Mouse (Mus musculus) kidney, embryonic 14.5 days (tissue): ENCODE data around the gene Usp54. TPM values are rescaled to one million over a fixed set of nuclear protein-coding genes. Genes with fewer than 3 reads are reported as not detected.
A peak's percentile ranks its signal among the peaks of the same experiment; 100 is the strongest.

Source experiments
- ATAC-seq: fragments of 200-750 bp; cut with Nextera tagmentation; 2 replicates; pipeline ENCODE4 v1.8.0; 2017; ENCODE audit warnings: moderate number of reproducible peaks, mild to moderate bottlenecking, moderate TSS enrichment, moderate library complexity; ENCODE audit not compliant: low FRiP score, low TSS enrichment
- H3K27ac ChIP-seq: fragments of 300-500 bp; sonication (generic); 2 replicates; pipeline ENCODE4 v1.5.1; 2014; ENCODE audit warnings: low read depth, mild to moderate bottlenecking, low read length, moderate library complexity, mixed read lengths
- H3K27me3 ChIP-seq: fragments of 300-500 bp; sonication (generic); 2 replicates; pipeline ENCODE4 v1.6.1; 2014; ENCODE audit warnings: mild to moderate bottlenecking, low read length; ENCODE audit not compliant: control insufficient read depth, insufficient read depth
- H3K36me3 ChIP-seq: fragments of 300-500 bp; sonication (generic); 2 replicates; pipeline ENCODE4 v1.6.1; 2014; ENCODE audit warnings: low read length, mixed read lengths; ENCODE audit not compliant: control insufficient read depth, insufficient read depth
- H3K4me1 ChIP-seq: fragments of 300-500 bp; sonication (generic); 2 replicates; pipeline ENCODE4 v1.6.1; 2014; ENCODE audit warnings: low read length, mixed read lengths; ENCODE audit not compliant: control insufficient read depth, insufficient read depth
- H3K4me2 ChIP-seq: fragments of 300-500 bp; sonication (generic); replicated peaks from 2 replicates; pipeline ENCODE4 v1.6.1; 2014; ENCODE audit warnings: low read depth, mild to moderate bottlenecking, low read length
- H3K4me3 ChIP-seq: fragments of 300-500 bp; sonication (generic); 2 replicates; pipeline ENCODE4 v1.5.1; 2014; ENCODE audit warnings: mild to moderate bottlenecking, low read length
- H3K9ac ChIP-seq: fragments of 300-500 bp; sonication (generic); 2 replicates; pipeline ENCODE4 v1.6.1; 2014; ENCODE audit warnings: low read depth, mild to moderate bottlenecking, low read length, moderate library complexity
- H3K9me3 ChIP-seq: fragments of 300-500 bp; sonication (generic); 2 replicates; pipeline ENCODE4 v1.6.1; 2016; ENCODE audit warnings: low read length; ENCODE audit not compliant: control insufficient read depth
- WGBS: fragments of 180-500 bp; shearing (Covaris S2); extraction: QIAGEN DNeasy Blood & Tissue Kit; methylation state at CpG from one replicate; pipeline ENCODE4 v1.1.7; 2014; 5-methylcytosine and 5-hydroxymethylcytosine counted together
- polyA plus RNA-seq: library from polyadenylated mRNA; unstranded; fragments of >200 nt; fragmentation: Nextera tagmentation; extraction: Ambion mirVana; gene quantifications from 2 replicates; pipeline ENCODE4 v1.2.1, GENCODE M21; 2014

The Usp54 gene
- polyA plus RNA-seq: 4.8 and 10.3 TPM in 2 replicates

GRCm38 (mm10) chr14:20640644-20641437 is at the start of gene Usp54:
TSS of gene Usp54 (minus strand) at chr14:20641063.
- Histone ChIP-seq H3K4me3 (peak within 1 kb of the TSS; percentile 79), H3K9ac (peak within 1 kb of the TSS; percentile 97), H3K4me2 (peak within 1 kb of the TSS; percentile 69), H3K27ac (peak within 1 kb of the TSS; percentile 95), H3K36me3 (no peaks in the 10 kb centered on the region), H3K9me3 (no peaks in the 10 kb centered on the region), H3K4me1 (no peaks in the 10 kb centered on the region), H3K27me3 (no peaks in the 10 kb centered on the region)
- ATAC-seq: peak; percentile 95
- WGBS: under 1% methylated on average over 73 of the region's 73 CpGs

- 80% methylated on average over 2 of the region's 2 CpGs for WGBS
- Histone ChIP-seq H3K27me3 (no peaks in the 10 kb centered on the region), H3K4me1 (peaks cover 1% of the 10 kb centered on the region; the same call in 1 of the 2 replicates), H3K27ac (no peak overlapping the region), H3K36me3 (peaks cover 99% of the 10 kb centered on the region), H3K4me2 (no peak overlapping the region), H3K4me3 (no peak overlapping the region), H3K9ac (no peak overlapping the region), H3K9me3 (no peaks in the 10 kb centered on the region)
- ATAC-seq: no peak
Measured at GRCm38 (mm10) chr14:20689009-20689408, 48.1 kb upstream of the Usp54 start.

- WGBS: 97% methylated on average over 3 of the region's 3 CpGs
- Histone ChIP-seq H3K27me3 (no peaks in the 10 kb centered on the region), H3K4me3 (no peak overlapping the region), H3K9ac (no peak overlapping the region), H3K36me3 (peaks cover 99% of the 10 kb centered on the region), H3K4me2 (no peak overlapping the region), H3K9me3 (no peaks in the 10 kb centered on the region), H3K27ac (no peak overlapping the region), H3K4me1 (no peaks in the 10 kb centered on the region)
- ATAC-seq: no peak
Measured at GRCm38 (mm10) chr14:20686576-20686975, 45.7 kb upstream of the Usp54 start.

GRCm38 (mm10) chr14:20682498-20682897 is 41.6 kb upstream of the Usp54 start:
- H3K9ac ChIP-seq: no peak overlapping the region
- WGBS: 70% methylated on average over 3 of the region's 3 CpGs
- no peaks in the 10 kb centered on the region for H3K9me3 ChIP-seq
- H3K36me3 ChIP-seq: peaks cover 98% of the 10 kb centered on the region
- no peak overlapping the region for H3K4me2 ChIP-seq
- H3K4me1 ChIP-seq: no peaks in the 10 kb centered on the region
- H3K4me3 ChIP-seq: no peak overlapping the region
- no peaks in the 10 kb centered on the region for H3K27me3 ChIP-seq
- H3K27ac ChIP-seq: no peak overlapping the region
- ATAC-seq: no peak

GRCm38 (mm10) chr14:20681742-20682141 is 40.9 kb upstream of the Usp54 start:
- no peak overlapping the region for H3K4me2 ChIP-seq
- H3K4me1 ChIP-seq: no peaks in the 10 kb centered on the region
- H3K36me3 ChIP-seq: peaks cover 94% of the 10 kb centered on the region
- H3K27me3 ChIP-seq: no peaks in the 10 kb centered on the region
- H3K9ac ChIP-seq: no peak overlapping the region
- no peak overlapping the region for H3K4me3 ChIP-seq
- H3K27ac ChIP-seq: no peak overlapping the region
- WGBS: 93% methylated on average over 2 of the region's 2 CpGs
- no peak for ATAC-seq
- H3K9me3 ChIP-seq: no peaks in the 10 kb centered on the region

- 96% methylated on average over 4 of the region's 4 CpGs for WGBS
- Histone ChIP-seq H3K4me3 (no peak overlapping the region), H3K4me2 (no peak overlapping the region), H3K27ac (no peak overlapping the region), H3K9me3 (no peaks in the 10 kb centered on the region), H3K4me1 (peaks cover 8% of the 10 kb centered on the region; the same call in 1 of the 2 replicates), H3K9ac (no peak overlapping the region), H3K36me3 (peaks cover 67% of the 10 kb centered on the region), H3K27me3 (no peaks in the 10 kb centered on the region)
- no peak for ATAC-seq
Measured at GRCm38 (mm10) chr14:20677906-20678305, 37.0 kb upstream of the Usp54 start.

GRCm38 (mm10) chr14:20674064-20674833 is 33.4 kb upstream of the Usp54 start, which contains the start of gene Sec24c:
TSS of gene Sec24c (plus strand) at chr14:20674308.
- peak within 1 kb of the TSS; percentile 88 for H3K4me2 ChIP-seq

GRCm38 (mm10) chr14:20673735-20674063 is 32.8 kb upstream of the Usp54 start:
- WGBS: 12% methylated on average over 13 of the region's 13 CpGs
- no peaks in the 10 kb centered on the region for H3K9me3 ChIP-seq
- H3K36me3 ChIP-seq: peaks cover 26% of the 10 kb centered on the region
- peak; percentile 66 for ATAC-seq
- peak overlapping the region; percentile 97; the same call in 1 of the 2 replicates for H3K27ac ChIP-seq
- no peaks in the 10 kb centered on the region for H3K27me3 ChIP-seq
- H3K4me2 ChIP-seq: peak overlapping the region; percentile 62
- H3K9ac ChIP-seq: peak overlapping the region; percentile 86
- H3K4me3 ChIP-seq: peak overlapping the region; percentile 83
- peaks cover 8% of the 10 kb centered on the region; the same call in 1 of the 2 replicates for H3K4me1 ChIP-seq

More at GRCm38 (mm10) chr14:20674064-20674833, 33.4 kb upstream of the Usp54 start, which contains the start of gene Sec24c:
- peak within 1 kb of the TSS; percentile 97 for H3K27ac ChIP-seq
- 2% methylated on average over 43 of the region's 43 CpGs for WGBS
- H3K4me1 ChIP-seq: peaks cover 8% of the 10 kb centered on the region; the same call in 1 of the 2 replicates
- H3K36me3 ChIP-seq: peaks cover 30% of the 10 kb centered on the region
- no peaks in the 10 kb centered on the region for H3K27me3 ChIP-seq
- H3K9ac ChIP-seq: peak within 1 kb of the TSS; percentile 86
- peak; percentile 97 for ATAC-seq
- H3K4me3 ChIP-seq: peak within 1 kb of the TSS; percentile 83
- no peaks in the 10 kb centered on the region for H3K9me3 ChIP-seq
